Mouse (Mus musculus) embryonic fibroblast, embryonic 13.5 days (primary cell): ENCODE data around the gene E130218I03Rik. TPM values are rescaled to one million over a fixed set of nuclear protein-coding genes. Genes with fewer than 3 reads are reported as not detected.

Experiments used
- H3K27ac ChIP-seq: 2 replicates; pipeline ENCODE4 v1.5.1; 2012; ENCODE audit warnings: low read length, control low read depth, inconsistent platforms; ENCODE audit not compliant: insufficient read depth
- H3K4me1 ChIP-seq: 2 replicates; pipeline ENCODE4 v1.6.1; 2011; ENCODE audit warnings: low read length; ENCODE audit not compliant: control insufficient read depth, insufficient read depth
- H3K4me3 ChIP-seq: 2 replicates; pipeline ENCODE4 v1.5.1; 2011; ENCODE audit warnings: mild to moderate bottlenecking, control low read depth, low read length; ENCODE audit not compliant: insufficient read depth
- CTCF ChIP-seq: IDR thresholded peaks from 2 replicates; pipeline ENCODE4 v1.5.1; 2011; ENCODE audit warnings: mild to moderate bottlenecking, control low read depth, low read length, moderate library complexity, borderline replicate concordance; ENCODE audit not compliant: insufficient read depth
- POLR2A ChIP-seq: IDR thresholded peaks from 2 replicates; pipeline ENCODE4 v1.6.1; 2011; ENCODE audit warnings: low read depth, mild to moderate bottlenecking, control low read depth, low read length, moderate library complexity
- polyA plus RNA-seq: library from polyadenylated mRNA; stranded (reverse); fragments of >200 nt; gene quantifications from 2 replicates; pipeline ENCODE4 v1.2.4, GENCODE M21; 2011; ENCODE audit warnings: low read depth; ENCODE audit not compliant: missing spikeins, insufficient read length

E130218I03Rik gene
- polyA plus RNA-seq, result not detected in 2 replicates

GRCm38 (mm10) chr4:134243516-134244250 is at the start of gene E130218I03Rik:
TSS of gene E130218I03Rik (plus strand) at chr4:134243662.
- TF ChIP-seq POLR2A (no peak), CTCF (no peak)
- peak within 1 kb of the TSS; percentile 83 for H3K4me3 ChIP-seq
- H3K4me1 ChIP-seq, result peaks cover 2% of the 10 kb centered on the region; the same call in 1 of the 2 replicates
- no peak within 1 kb of the TSS for H3K27ac ChIP-seq

- H3K4me1 ChIP-seq, result no peaks in the 10 kb centered on the region
- TF ChIP-seq CTCF (no peak), POLR2A (no peak)
- no peak overlapping the region for H3K27ac ChIP-seq
- no peak overlapping the region for H3K4me3 ChIP-seq
These were observed 44.1 kb upstream of the E130218I03Rik start for GRCm38 (mm10) chr4:134199371-134199770.

- TF ChIP-seq CTCF (no peak), POLR2A (no peak)
- H3K27ac ChIP-seq, result no peak within 1 kb of the TSS
- no peaks in the 10 kb centered on the region for H3K4me1 ChIP-seq
- H3K4me3 ChIP-seq, result no peak within 1 kb of the TSS
These were observed 40.6 kb upstream of the E130218I03Rik start, which contains the start of gene Gm7534 for GRCm38 (mm10) chr4:134202904-134203303. TSS of gene Gm7534 (minus strand) at chr4:134203004.

GRCm38 (mm10) chr4:134203340-134203896 is 40.0 kb upstream of the E130218I03Rik start:
- TF ChIP-seq CTCF, result no peak
- TF ChIP-seq POLR2A, result no peak
- H3K27ac ChIP-seq, result no peak overlapping the region
- no peaks in the 10 kb centered on the region for H3K4me1 ChIP-seq
- no peak overlapping the region for H3K4me3 ChIP-seq

GRCm38 (mm10) chr4:134206488-134207053 is 36.9 kb upstream of the E130218I03Rik start:
- TF ChIP-seq POLR2A (no peak), CTCF (no peak)
- no peak overlapping the region for H3K4me3 ChIP-seq
- H3K27ac ChIP-seq, result no peak overlapping the region
- H3K4me1 ChIP-seq, result no peaks in the 10 kb centered on the region

GRCm38 (mm10) chr4:134222793-134223600 is 20.5 kb upstream of the E130218I03Rik start:
- Histone ChIP-seq H3K27ac (no peak overlapping the region), H3K4me3 (no peak overlapping the region), H3K4me1 (no peaks in the 10 kb centered on the region)
- TF ChIP-seq CTCF (no peak), POLR2A (no peak)

- Histone ChIP-seq H3K27ac (no peak within 1 kb of the TSS), H3K4me1 (no peaks in the 10 kb centered on the region), H3K4me3 (no peak within 1 kb of the TSS)
- peak; percentile 16; the same call in 1 of the 2 replicates for TF ChIP-seq CTCF
- no peak for TF ChIP-seq POLR2A
These were observed 16.3 kb upstream of the E130218I03Rik start, which contains the start of gene Catsper4 for GRCm38 (mm10) chr4:134227194-134227593. TSS of gene Catsper4 (minus strand) at chr4:134227383.

- no peak overlapping the region for H3K4me3 ChIP-seq
- H3K4me1 ChIP-seq, result no peaks in the 10 kb centered on the region
- no peak overlapping the region for H3K27ac ChIP-seq
- TF ChIP-seq CTCF, result no peak
- TF ChIP-seq POLR2A, result no peak
These were observed 13.0 kb upstream of the E130218I03Rik start for GRCm38 (mm10) chr4:134230431-134230830.

- H3K27ac ChIP-seq, result no peak overlapping the region
- no peak for TF ChIP-seq CTCF
- no peak for TF ChIP-seq POLR2A
These were observed 8.6 kb upstream of the E130218I03Rik start for GRCm38 (mm10) chr4:134234876-134235275.

More at GRCm38 (mm10) chr4:134234876-134235275, 8.6 kb upstream of the E130218I03Rik start:
- H3K4me1 ChIP-seq, result peaks cover 3% of the 10 kb centered on the region; the same call in 1 of the 2 replicates
- no peak overlapping the region for H3K4me3 ChIP-seq
